Mouse (Mus musculus) embryonic facial prominence, embryonic 12.5 days (tissue): ENCODE measurements at regions not wholly inside any gene's neighbourhood (a gene's known extent, or its start where the extent isn't known, plus 50 kb on each side); places are given as distances from the start of the nearest gene placed in this dataset.

Source experiments
- ATAC-seq: fragments of 200-750 bp; cut with Nextera tagmentation; 2 replicates; pipeline ENCODE4 v1.8.0; 2017; ENCODE audit not compliant: insufficient number of reproducible peaks, insufficient read depth, low FRiP score, low TSS enrichment
- H3K27ac ChIP-seq: fragments of 300-500 bp; sonication (generic); 2 replicates; pipeline ENCODE4 v1.5.1; 2016; ENCODE audit warnings: mild to moderate bottlenecking
- H3K27me3 ChIP-seq: fragments of 300-500 bp; sonication (generic); 2 replicates; pipeline ENCODE4 v1.6.1; 2016; ENCODE audit warnings: mild to moderate bottlenecking, moderate library complexity
- H3K36me3 ChIP-seq: fragments of 300-500 bp; sonication (generic); 2 replicates; pipeline ENCODE4 v1.6.1; 2016; ENCODE audit warnings: mild to moderate bottlenecking
- H3K4me1 ChIP-seq: fragments of 300-500 bp; sonication (generic); 2 replicates; pipeline ENCODE4 v1.6.1; 2016
- H3K4me2 ChIP-seq: fragments of 300-500 bp; sonication (generic); replicated peaks from 2 replicates; pipeline ENCODE4 v1.6.1; 2016; ENCODE audit warnings: mild to moderate bottlenecking, moderate library complexity
- H3K4me3 ChIP-seq: fragments of 300-500 bp; sonication (generic); 2 replicates; pipeline ENCODE4 v1.5.1; 2016; ENCODE audit warnings: mild to moderate bottlenecking
- H3K9ac ChIP-seq: fragments of 300-500 bp; sonication (generic); 2 replicates; pipeline ENCODE4 v1.6.1; 2016; ENCODE audit warnings: mild to moderate bottlenecking, moderate library complexity
- H3K9me3 ChIP-seq: fragments of 300-500 bp; sonication (generic); 2 replicates; pipeline ENCODE4 v1.6.1; 2016; ENCODE audit warnings: mild to moderate bottlenecking, moderate library complexity
- WGBS: fragments of 180-500 bp; shearing (Covaris S2); methylation state at CpG from one replicate; pipeline ENCODE4 v1.1.7; 2016; 5-methylcytosine and 5-hydroxymethylcytosine counted together

DNA sequence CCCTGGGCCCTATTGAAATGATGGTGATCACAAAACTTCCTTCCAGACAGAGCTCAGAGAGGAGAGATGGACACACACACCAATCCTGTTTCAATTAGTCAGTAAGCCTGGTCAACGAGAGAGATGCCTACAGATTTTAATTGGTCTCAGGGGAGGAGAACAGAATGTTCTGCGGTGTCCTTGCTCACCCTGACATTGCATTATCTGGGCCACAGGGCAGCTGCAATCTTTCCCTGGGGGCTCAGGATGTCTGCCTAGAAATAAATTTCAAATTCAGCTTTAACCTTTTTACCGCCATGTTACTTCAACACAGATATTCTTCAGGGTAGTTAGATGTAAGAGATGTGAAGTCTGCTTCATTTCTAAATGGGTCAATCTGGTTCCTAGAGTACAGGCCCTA lies 115.0 kb upstream of the Dusp10 start:
- Histone ChIP-seq H3K9me3 (no peaks in the 10 kb centered on the region), H3K36me3 (no peaks in the 10 kb centered on the region), H3K4me3 (no peak overlapping the region), H3K27ac (no peak overlapping the region), H3K27me3 (no peaks in the 10 kb centered on the region), H3K4me1 (no peaks in the 10 kb centered on the region), H3K4me2 (no peak overlapping the region), H3K9ac (no peak overlapping the region)
- 65% methylated on average over 3 of the region's 3 CpGs for WGBS
- ATAC-seq, result no peak

DNA sequence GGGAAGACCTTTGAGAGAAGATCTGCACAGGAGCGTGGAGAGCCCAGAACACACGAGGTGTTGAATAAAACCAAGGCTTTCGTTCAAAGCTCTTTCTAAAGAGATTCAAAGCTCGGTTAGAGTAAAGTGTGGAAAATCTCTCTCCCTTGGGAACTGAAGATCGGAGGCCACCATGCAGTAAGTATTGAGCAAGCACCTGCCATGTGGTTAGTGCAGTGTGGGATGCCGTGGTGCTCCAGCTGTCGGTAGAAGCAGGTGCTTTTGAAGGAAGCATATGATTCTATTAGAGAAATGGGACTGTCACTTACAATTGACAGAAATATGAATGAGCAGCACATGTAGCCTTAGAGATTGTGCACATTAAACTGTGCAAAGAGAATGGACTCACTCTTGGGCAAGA lies 108.5 kb upstream of the Dusp10 start:
- H3K27me3 ChIP-seq, result no peaks in the 10 kb centered on the region
- no peak overlapping the region for H3K4me3 ChIP-seq
- H3K36me3 ChIP-seq, result no peaks in the 10 kb centered on the region
- H3K27ac ChIP-seq, result no peak overlapping the region
- WGBS, result 90% methylated on average over 7 of the region's 7 CpGs
- no peaks in the 10 kb centered on the region for H3K9me3 ChIP-seq
- H3K4me1 ChIP-seq, result no peaks in the 10 kb centered on the region
- no peak overlapping the region for H3K9ac ChIP-seq
- no peak for ATAC-seq
- H3K4me2 ChIP-seq, result no peak overlapping the region

DNA sequence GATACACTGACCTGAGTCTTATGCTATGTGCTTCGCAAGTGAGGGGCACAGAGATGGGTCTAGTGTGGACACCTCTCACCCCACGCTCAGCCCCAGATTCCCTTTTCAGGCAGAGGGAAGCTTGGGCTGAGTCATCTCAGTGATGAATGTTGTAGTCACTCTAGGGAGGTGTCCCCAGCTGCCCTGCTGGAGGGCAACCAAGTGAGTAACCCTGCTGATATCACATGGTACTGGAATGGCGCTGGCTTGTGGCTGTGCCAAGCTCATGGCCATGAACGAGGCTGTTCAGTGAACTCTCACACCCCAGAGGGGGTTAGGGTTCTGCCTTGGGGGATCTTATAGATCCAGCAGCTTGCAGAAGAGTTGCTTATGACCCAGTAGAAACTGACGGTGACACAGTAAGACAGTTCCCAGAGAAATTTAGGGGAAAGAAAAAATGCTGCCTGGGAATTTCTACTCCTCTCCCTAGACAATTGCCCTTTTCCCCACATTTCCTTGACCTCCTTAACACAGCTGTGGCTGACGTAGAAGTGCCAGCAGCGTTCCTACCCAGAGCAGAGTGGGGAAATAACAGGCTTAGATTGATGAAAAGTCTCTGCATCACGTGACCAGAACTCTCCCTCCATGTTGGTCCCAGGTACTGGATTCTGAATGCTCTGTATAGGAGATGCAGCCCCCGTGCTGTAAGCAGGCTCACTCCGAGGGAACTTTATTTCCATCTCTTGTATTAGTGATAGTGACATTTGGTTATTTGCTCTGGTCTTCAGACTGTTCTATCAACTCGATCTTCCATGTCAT lies 107.6 kb upstream of the Dusp10 start:
- no peak overlapping the region for H3K4me3 ChIP-seq
- no peak overlapping the region for H3K4me2 ChIP-seq
- H3K27ac ChIP-seq, result no peak overlapping the region
- no peaks in the 10 kb centered on the region for H3K9me3 ChIP-seq
- H3K4me1 ChIP-seq, result no peaks in the 10 kb centered on the region
- no peak for ATAC-seq
- no peaks in the 10 kb centered on the region for H3K27me3 ChIP-seq
- no peaks in the 10 kb centered on the region for H3K36me3 ChIP-seq
- WGBS, result 80% methylated on average over 11 of the region's 11 CpGs
- no peak overlapping the region for H3K9ac ChIP-seq

DNA sequence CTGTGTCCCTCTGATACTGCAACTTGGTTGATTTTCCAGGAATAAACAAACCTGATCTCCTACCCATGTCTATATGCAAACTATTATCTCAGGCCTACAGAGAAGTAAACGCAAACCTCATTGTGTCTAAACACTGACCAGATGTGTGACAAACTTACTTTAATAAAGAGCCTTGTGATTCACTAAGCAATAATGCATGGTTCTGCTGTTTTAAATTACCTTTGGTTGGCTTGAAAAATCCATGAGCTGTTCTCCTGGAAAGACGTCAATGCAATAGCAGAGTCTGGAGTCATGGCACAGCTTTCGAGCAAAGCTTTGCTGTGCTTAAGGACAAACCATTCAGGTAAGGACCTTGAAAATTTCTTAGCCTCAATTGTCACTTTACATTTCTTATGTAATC lies 95.4 kb upstream of the Dusp10 start:
- H3K27ac ChIP-seq, result no peak overlapping the region
- H3K27me3 ChIP-seq, result no peaks in the 10 kb centered on the region
- no peaks in the 10 kb centered on the region for H3K9me3 ChIP-seq
- H3K4me2 ChIP-seq, result no peak overlapping the region
- no peak overlapping the region for H3K9ac ChIP-seq
- no peak overlapping the region for H3K4me3 ChIP-seq
- 49% methylated on average over 3 of the region's 3 CpGs for WGBS
- H3K4me1 ChIP-seq, result no peaks in the 10 kb centered on the region
- no peak for ATAC-seq
- no peaks in the 10 kb centered on the region for H3K36me3 ChIP-seq

DNA sequence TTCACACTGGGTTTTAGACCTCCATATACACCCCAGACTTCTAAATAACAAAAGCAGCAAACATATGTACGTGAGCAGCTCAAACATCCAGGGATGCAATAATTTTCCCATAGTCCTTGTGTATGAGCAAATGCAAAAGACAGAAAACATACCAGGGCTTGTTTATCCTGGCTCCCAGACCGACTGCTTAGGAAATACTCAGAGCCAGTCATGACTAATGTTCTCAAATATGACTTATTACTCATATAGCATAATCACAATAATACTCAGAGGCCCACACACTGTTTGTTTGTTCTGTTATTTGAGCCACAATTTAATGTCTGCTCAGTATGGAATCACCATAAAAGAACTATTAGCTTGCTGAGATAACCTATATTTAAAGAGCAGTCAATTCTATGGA lies 91.8 kb upstream of the Dusp10 start:
- Histone ChIP-seq H3K36me3 (no peaks in the 10 kb centered on the region), H3K4me1 (no peaks in the 10 kb centered on the region), H3K4me3 (no peak overlapping the region), H3K27me3 (no peaks in the 10 kb centered on the region), H3K9me3 (no peaks in the 10 kb centered on the region), H3K4me2 (no peak overlapping the region), H3K27ac (no peak overlapping the region), H3K9ac (no peak overlapping the region)
- 78% methylated on average over 2 of the region's 2 CpGs for WGBS
- ATAC-seq, result no peak

DNA sequence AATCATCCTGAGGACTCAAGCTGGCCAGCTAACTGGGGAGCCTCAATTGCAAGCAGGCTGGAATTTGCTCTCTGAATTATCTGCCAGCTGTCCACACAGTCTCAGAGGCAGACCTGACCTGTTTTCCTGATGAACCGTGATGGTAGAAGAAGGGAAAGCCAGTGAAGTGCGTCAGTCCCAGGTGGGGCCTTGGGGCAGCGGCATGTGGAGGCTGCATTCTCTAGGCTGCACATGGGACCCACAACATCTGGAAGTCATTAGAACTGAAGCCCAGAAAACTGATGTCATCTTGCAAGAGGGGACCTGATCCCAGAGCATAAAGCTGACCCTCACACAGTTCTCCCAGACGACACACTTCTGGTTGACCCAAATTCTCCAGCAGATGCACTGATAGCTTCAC lies 84.6 kb upstream of the Dusp10 start:
- Histone ChIP-seq H3K4me2 (no peak overlapping the region), H3K9me3 (no peaks in the 10 kb centered on the region), H3K36me3 (no peaks in the 10 kb centered on the region), H3K4me1 (no peaks in the 10 kb centered on the region), H3K9ac (no peak overlapping the region), H3K4me3 (no peak overlapping the region), H3K27me3 (no peaks in the 10 kb centered on the region), H3K27ac (no peak overlapping the region)
- no peak for ATAC-seq
- WGBS, result 33% methylated on average over 4 of the region's 4 CpGs

DNA sequence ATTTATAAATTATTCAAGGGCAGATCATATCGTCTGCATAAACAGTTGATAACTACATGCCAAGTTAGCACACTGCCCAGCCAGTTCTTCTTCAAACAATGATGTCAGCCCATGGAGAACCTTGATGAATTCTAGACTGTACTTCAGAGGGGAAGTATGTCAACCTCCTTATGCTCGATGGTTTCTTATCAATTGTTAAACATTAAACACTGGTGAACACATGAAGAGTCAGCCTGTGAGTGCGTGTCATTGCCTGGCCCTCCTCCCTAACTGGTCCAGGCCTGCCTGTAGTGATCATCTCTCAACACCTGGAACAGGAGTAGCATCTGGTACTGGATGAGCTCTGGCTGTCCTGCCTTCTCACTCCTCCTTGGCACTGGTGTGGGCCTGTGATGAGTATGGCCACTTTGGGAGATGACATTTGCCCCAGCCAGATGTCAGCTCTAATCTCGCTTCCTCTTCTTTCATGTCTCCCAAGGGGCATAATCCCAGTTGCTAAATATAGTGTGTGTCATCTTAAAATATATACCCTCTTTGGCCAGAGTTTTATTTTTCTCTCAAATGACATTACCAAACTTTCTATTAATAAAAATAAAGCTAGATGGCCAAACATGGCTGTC lies 82.6 kb upstream of the Dusp10 start:
- H3K4me1 ChIP-seq, result no peaks in the 10 kb centered on the region
- ATAC-seq, result no peak
- no peaks in the 10 kb centered on the region for H3K36me3 ChIP-seq
- H3K4me3 ChIP-seq, result no peak overlapping the region
- no peak overlapping the region for H3K4me2 ChIP-seq
- no peak overlapping the region for H3K9ac ChIP-seq
- H3K27me3 ChIP-seq, result no peaks in the 10 kb centered on the region
- WGBS, result 88% methylated on average over 4 of the region's 4 CpGs
- no peak overlapping the region for H3K27ac ChIP-seq
- no peaks in the 10 kb centered on the region for H3K9me3 ChIP-seq

DNA sequence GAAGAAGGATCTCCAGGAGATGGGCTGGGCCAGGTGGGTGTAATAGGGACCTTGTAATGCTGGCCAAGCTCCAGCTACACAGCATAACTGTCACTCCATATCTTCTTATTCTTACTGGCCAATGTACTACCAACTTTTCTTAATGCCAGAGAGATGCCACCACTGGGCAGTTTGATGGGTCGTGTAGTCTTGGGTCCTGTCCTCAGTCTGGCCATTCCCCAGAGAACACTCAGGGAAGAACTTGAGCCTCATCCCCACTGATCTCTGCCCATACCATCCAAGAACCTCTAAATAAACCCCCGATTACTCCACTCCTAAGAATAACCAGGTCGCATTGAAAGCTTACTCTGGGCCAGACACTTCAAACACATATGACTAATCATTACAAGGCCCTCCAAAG lies 82.0 kb upstream of the Dusp10 start:
- Histone ChIP-seq H3K27me3 (no peaks in the 10 kb centered on the region), H3K4me2 (no peak overlapping the region), H3K9me3 (no peaks in the 10 kb centered on the region), H3K4me3 (no peak overlapping the region), H3K4me1 (no peaks in the 10 kb centered on the region), H3K27ac (no peak overlapping the region), H3K36me3 (no peaks in the 10 kb centered on the region), H3K9ac (no peak overlapping the region)
- ATAC-seq, result no peak
- 83% methylated on average over 3 of the region's 3 CpGs for WGBS

DNA sequence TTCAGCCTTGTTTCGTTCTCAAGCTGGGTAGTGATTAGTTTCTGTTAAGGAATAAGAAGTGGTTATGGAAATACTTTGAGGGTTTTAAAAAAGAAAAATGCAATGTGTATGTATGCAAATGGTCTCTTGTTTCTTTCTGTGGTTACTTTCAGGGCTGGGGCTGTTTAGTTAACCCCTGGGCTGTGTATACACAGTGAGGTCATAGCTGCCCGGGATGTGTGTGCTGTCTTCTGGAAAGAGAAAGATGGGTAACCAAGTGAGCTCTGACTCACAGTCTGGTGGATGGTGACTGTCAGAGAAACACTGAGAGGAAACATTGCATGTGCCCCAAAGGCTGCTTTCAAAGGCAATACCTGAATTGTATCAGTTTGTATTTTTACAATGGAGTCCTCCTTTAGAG lies 79.3 kb upstream of the Dusp10 start:
- 78% methylated on average over 2 of the region's 2 CpGs for WGBS
- ATAC-seq, result no peak
- no peaks in the 10 kb centered on the region for H3K36me3 ChIP-seq
- H3K4me3 ChIP-seq, result no peak overlapping the region
- H3K27ac ChIP-seq, result no peak overlapping the region
- H3K9me3 ChIP-seq, result no peaks in the 10 kb centered on the region
- no peaks in the 10 kb centered on the region for H3K27me3 ChIP-seq
- no peak overlapping the region for H3K4me2 ChIP-seq
- no peak overlapping the region for H3K9ac ChIP-seq
- no peaks in the 10 kb centered on the region for H3K4me1 ChIP-seq

DNA sequence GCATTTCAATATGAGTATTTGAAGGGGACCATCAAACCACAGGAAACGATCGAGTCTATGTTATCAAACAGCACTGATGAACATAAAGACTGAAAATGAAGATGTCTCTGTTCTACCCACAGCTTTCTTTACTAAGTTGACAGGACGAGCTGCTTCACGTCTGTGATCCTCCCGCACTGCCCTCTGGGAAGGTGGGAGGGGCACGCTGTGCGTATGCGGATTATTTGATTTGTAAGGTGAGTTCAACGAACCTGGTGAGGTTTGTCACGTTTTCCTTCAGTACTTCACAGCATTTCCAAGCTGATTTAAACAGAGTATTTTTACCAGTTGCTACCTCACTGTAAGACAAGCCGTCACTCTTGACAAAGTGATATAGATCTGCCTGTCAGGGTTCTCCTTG lies 75.9 kb upstream of the Dusp10 start:
- no peak for ATAC-seq
- WGBS, result 86% methylated on average over 11 of the region's 11 CpGs

DNA sequence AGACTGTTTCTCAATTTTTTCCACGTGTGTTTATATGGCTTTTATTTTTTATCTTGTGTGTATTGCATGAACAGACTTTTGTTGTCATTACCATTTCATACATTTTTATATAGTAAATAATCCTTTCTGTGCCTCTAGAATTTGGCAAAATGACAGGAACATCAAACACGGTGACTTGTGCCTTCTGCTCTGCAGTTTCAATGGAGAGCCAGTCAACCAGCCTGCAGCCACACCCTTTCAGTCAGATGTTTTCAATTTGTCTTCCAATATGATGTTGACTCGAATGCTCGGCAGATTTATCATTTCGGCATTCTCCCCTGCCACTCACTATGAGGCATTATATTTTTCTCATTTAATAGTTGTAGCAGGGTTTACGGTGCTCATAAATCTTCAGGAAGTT lies 74.7 kb upstream of the Dusp10 start:
- H3K9ac ChIP-seq, result no peak overlapping the region
- H3K27ac ChIP-seq, result no peak overlapping the region
- ATAC-seq, result no peak
- 60% methylated on average over 6 of the region's 6 CpGs for whole genome bisulfite sequencing
- H3K36me3 ChIP-seq, result no peaks in the 10 kb centered on the region
- H3K9me3 ChIP-seq, result no peaks in the 10 kb centered on the region
- no peak overlapping the region for H3K4me2 ChIP-seq
- no peaks in the 10 kb centered on the region for H3K27me3 ChIP-seq
- no peak overlapping the region for H3K4me3 ChIP-seq
- no peaks in the 10 kb centered on the region for H3K4me1 ChIP-seq

More for the DNA sequence above, 75.9 kb upstream of the Dusp10 start:
- no peak overlapping the region for H3K4me2 ChIP-seq
- no peaks in the 10 kb centered on the region for H3K27me3 ChIP-seq
- H3K9me3 ChIP-seq, result no peaks in the 10 kb centered on the region
- H3K27ac ChIP-seq, result no peak overlapping the region
- no peak overlapping the region for H3K4me3 ChIP-seq
- H3K36me3 ChIP-seq, result no peaks in the 10 kb centered on the region
- no peaks in the 10 kb centered on the region for H3K4me1 ChIP-seq
- H3K9ac ChIP-seq, result no peak overlapping the region

DNA sequence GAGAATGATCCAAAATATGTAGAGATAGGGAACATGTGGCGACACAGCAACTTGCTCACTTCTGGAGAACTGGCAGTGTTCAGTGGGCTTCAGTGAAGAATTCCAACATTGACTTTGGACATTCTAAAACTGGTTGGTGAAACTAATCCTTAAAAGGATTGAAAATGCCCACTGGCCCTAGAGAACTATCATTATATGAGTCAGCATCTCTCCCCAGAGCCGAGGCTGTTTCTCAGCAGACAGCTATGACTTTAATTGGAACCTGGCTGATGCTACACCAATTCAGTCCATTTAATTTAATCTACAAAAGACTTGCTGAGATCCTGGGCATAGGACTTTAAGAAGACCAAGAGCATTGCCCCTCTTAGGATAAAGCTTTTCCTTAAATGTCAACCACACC lies 72.4 kb upstream of the Dusp10 start:
- WGBS, result 79% methylated on average over 2 of the region's 2 CpGs

More for the DNA sequence above, 72.4 kb upstream of the Dusp10 start:
- no peak overlapping the region for H3K9ac ChIP-seq
- no peak overlapping the region for H3K4me3 ChIP-seq
- H3K9me3 ChIP-seq, result no peaks in the 10 kb centered on the region
- no peak overlapping the region for H3K4me2 ChIP-seq
- H3K36me3 ChIP-seq, result no peaks in the 10 kb centered on the region
- no peaks in the 10 kb centered on the region for H3K4me1 ChIP-seq
- ATAC-seq, result no peak
- H3K27ac ChIP-seq, result no peak overlapping the region
- no peaks in the 10 kb centered on the region for H3K27me3 ChIP-seq
